ENCODE assay signal across 8 mouse cellular contexts in genomic region chr13:53284740-53285191, GRCm38 (mm10). TPM values are rescaled to one million over a fixed set of nuclear protein-coding genes. Genes with fewer than 3 reads are reported as not detected.
DNase-seq lines count a peak whose midpoint lies in the region; ATAC-seq and TF ChIP-seq lines count a peak whose summit lies in the region.

No protein-coding gene starts in this region.

- H3K9me3 ChIP-seq in lung, embryonic 14.5 days (ENCODE audit: low read depth, low read length), result no peaks in the 10 kb centered on the region
- no peaks in the 10 kb centered on the region for H3K9me3 ChIP-seq in forebrain, embryonic 12.5 days
- H3K9me3 ChIP-seq in kidney, postnatal 0 days (replicated peaks; ENCODE audit: low read length), result no peaks in the 10 kb centered on the region

- TF ChIP-seq CTCF in lung, embryonic 14.5 days (IDR thresholded peaks at IDR 0.05; ENCODE audit: low read depth), result no peak
- no peak; the same call in 1 of the 2 replicates for TF ChIP-seq CTCF in kidney, postnatal 0 days (IDR thresholded peaks at IDR 0.05; ENCODE audit: low read depth)
- TF ChIP-seq CTCF in small intestine, adult 2 months (IDR thresholded peaks at IDR 0.05; ENCODE audit: extremely low read depth, insufficient read length, insufficient replicate concordance, low read depth, low read length), result no peak

- peak overlapping the region; percentile 85; the same call in 1 of the 2 replicates for H3K27ac ChIP-seq in lung, embryonic 14.5 days (ENCODE audit: low read depth)
- peak overlapping the region; percentile 20; the same call in 1 of the 2 replicates for H3K27ac ChIP-seq in forebrain, embryonic 12.5 days
- H3K27ac ChIP-seq in kidney, postnatal 0 days, result no peak overlapping the region
- H3K27ac ChIP-seq in small intestine, adult 2 months (ENCODE audit: insufficient read depth, low read depth, low read length), result no peak overlapping the region

- no peak for ATAC-seq in lung, embryonic 14.5 days (ENCODE audit: insufficient read depth)
- ATAC-seq in forebrain, embryonic 12.5 days (ENCODE audit: low FRiP score), result no peak
- ATAC-seq in kidney, postnatal 0 days (replicated peaks; ENCODE audit: low FRiP score, low read depth), result no peak

- H3K4me1 ChIP-seq in lung, embryonic 14.5 days (ENCODE audit: insufficient read depth), result peaks cover 24% of the 10 kb centered on the region
- H3K4me1 ChIP-seq in forebrain, embryonic 12.5 days, result peaks cover 33% of the 10 kb centered on the region
- H3K4me1 ChIP-seq in kidney, postnatal 0 days (replicated peaks; ENCODE audit: insufficient read depth, low read length), result 0 out of 2 replicates have a peak, but pooled peaks cover 3% of the 10 kb centered on the region
- H3K4me1 ChIP-seq in small intestine, adult 2 months (ENCODE audit: control insufficient read depth, insufficient read depth, insufficient read length, low read length), result peaks cover 5% of the 10 kb centered on the region

- H3K9ac ChIP-seq in lung, embryonic 14.5 days, result peak overlapping the region; percentile 89
- H3K9ac ChIP-seq in forebrain, embryonic 12.5 days, result peak overlapping the region; percentile 80
- peak overlapping the region; percentile 71 for H3K9ac ChIP-seq in kidney, postnatal 0 days (ENCODE audit: low read depth, low read length)

- TF ChIP-seq POLR2A in small intestine, adult 2 months (IDR thresholded peaks at IDR 0.05; ENCODE audit: low read depth, low read length), result no peak

- H3K36me3 ChIP-seq in lung, embryonic 14.5 days (ENCODE audit: insufficient read depth), result no peaks in the 10 kb centered on the region
- H3K36me3 ChIP-seq in forebrain, embryonic 12.5 days (replicated peaks), result no peaks in the 10 kb centered on the region
- H3K36me3 ChIP-seq in kidney, postnatal 0 days (ENCODE audit: insufficient read depth, low read length), result no peaks in the 10 kb centered on the region
- no peaks in the 10 kb centered on the region for H3K36me3 ChIP-seq in small intestine, adult 2 months (ENCODE audit: control insufficient read depth, insufficient read depth, low read length)

- peak overlapping the region; percentile 79 for H3K4me3 ChIP-seq in lung, embryonic 14.5 days (ENCODE audit: low read depth, low read length)
- peak overlapping the region; percentile 65 for H3K4me3 ChIP-seq in forebrain, embryonic 12.5 days (replicated peaks)
- peak overlapping the region; percentile 59 for H3K4me3 ChIP-seq in kidney, postnatal 0 days (replicated peaks; ENCODE audit: low read depth, low read length)
- H3K4me3 ChIP-seq in small intestine, adult 2 months (ENCODE audit: low read depth, low read length), result peak overlapping the region; percentile 70

- peak; percentile 51 for DNase-seq in lung, embryonic 14.5 days
- no peak for DNase-seq in lung, postnatal 25 days (ENCODE audit: low spot score)
- no peak for DNase-seq in kidney, postnatal 0 days (ENCODE audit: low spot score)
- no peak for DNase-seq in spleen, postnatal 14 days (ENCODE audit: low spot score in 2 of 2)
- no peak for DNase-seq in left cerebral cortex, adult 9 months (ENCODE audit: low spot score in 2 of 2)
- DNase-seq in layer of hippocampus, postnatal 14 days (ENCODE audit: low spot score in 2 of 2), result no peak

- 2% methylated on average over 17 of the region's 17 CpGs for WGBS in lung, embryonic 14.5 days
- 2% methylated on average over 17 of the region's 17 CpGs for WGBS in forebrain, embryonic 12.5 days
- WGBS in kidney, postnatal 0 days, result 4% methylated on average over 17 of the region's 17 CpGs
- WGBS in small intestine, adult 2 months, result 6% methylated on average over 17 of the region's 17 CpGs

- H3K27me3 ChIP-seq in lung, embryonic 14.5 days (ENCODE audit: insufficient read depth, low read length), result no peaks in the 10 kb centered on the region
- peaks cover 54% of the 10 kb centered on the region for H3K27me3 ChIP-seq in forebrain, embryonic 12.5 days
- peaks cover 14% of the 10 kb centered on the region; the same call in 1 of the 2 replicates for H3K27me3 ChIP-seq in kidney, postnatal 0 days (ENCODE audit: insufficient read depth, low read length)
- peaks cover 11% of the 10 kb centered on the region; the same call in 1 of the 2 replicates for H3K27me3 ChIP-seq in small intestine, adult 2 months (ENCODE audit: control insufficient read depth, insufficient read depth, low read length)

- peak overlapping the region; percentile 89 for H3K4me2 ChIP-seq in lung, embryonic 14.5 days
- peak overlapping the region; percentile 72 for H3K4me2 ChIP-seq in forebrain, embryonic 12.5 days
- peak overlapping the region; percentile 65 for H3K4me2 ChIP-seq in kidney, postnatal 0 days (ENCODE audit: low read length)

RNA-seq across cellular contexts. Expression of gene Ror2, which starts 1.2 kb away (rescaled TPM):
- polyA plus RNA-seq in lung, embryonic 14.5 days (2014; fragmentation: Nextera tagmentation; extraction: Ambion mirVana), result 16.2 and 18.2 TPM in 2 replicates
- polyA plus RNA-seq in forebrain, embryonic 12.5 days (2016; fragmentation: Nextera tagmentation; extraction: Ambion mirVana), result 13.9 and 18.5 TPM in 2 replicates
- 6.3 and 7.4 TPM in 2 replicates for polyA plus RNA-seq in kidney, postnatal 0 days (2015; fragmentation: Nextera tagmentation; extraction: Ambion mirVana)
- 5.9 and 6.8 TPM in 2 replicates for polyA plus RNA-seq in small intestine, adult 2 months (2012; rRNA removed)
- total RNA-seq in layer of hippocampus, postnatal 14 days (2021), result 1 to 10 TPM; 1.4 to 1.8 TPM

Comparison
In these comparisons a context has a peak if more than half of its experiments do, and no peak if none do; other contexts are left out.
1. H3K27ac ChIP-seq: peak in lung, embryonic 14.5 days (single experiment) and forebrain, embryonic 12.5 days (single experiment); none in kidney, postnatal 0 days (single experiment) and small intestine, adult 2 months (single experiment).
2. Peak in every context shown above with its lines, with median percentiles within 50 percentile points of each other: H3K4me2 ChIP-seq, H3K4me3 ChIP-seq and H3K9ac ChIP-seq.